Mouse (Mus musculus) MEL (cell line): Measurements from ENCODE around the gene Meox2. TPM values are rescaled to one million over a fixed set of nuclear protein-coding genes. Genes with fewer than 3 reads are reported as not detected.

Experiments
- DNase-seq: peaks from one replicate; pipeline ENCODE4 v3.0.0; 2011; ENCODE audit warnings: low read depth, low spot score
- H3K27ac ChIP-seq: 2 replicates; pipeline ENCODE4 v1.5.1; 2012; ENCODE audit warnings: low read depth, mild to moderate bottlenecking, control low read depth, low read length, moderate library complexity; ENCODE audit not compliant: control insufficient read depth
- H3K27me3 ChIP-seq, 2 experiments: fragments of 150-350 bp in 1 of 2; sonication (generic) in 1 of 2; 2 replicates each; pipeline ENCODE4 v1.6.1; 2012; ENCODE audit warnings: low read length in 2 of 2, mild to moderate bottlenecking in 2 of 2, improper control_type of control experiment in 1 of 2, moderate library complexity in 1 of 2; ENCODE audit not compliant: insufficient read depth in 2 of 2, control insufficient read depth in 1 of 2
- H3K36me3 ChIP-seq, 2 experiments: 2 replicates each; pipeline ENCODE4 v1.6.1; 2012 to 2014; ENCODE audit warnings: low read length in 2 of 2, improper control_type of control experiment in 1 of 2, inconsistent platforms in 1 of 2, mild to moderate bottlenecking in 1 of 2; ENCODE audit not compliant: insufficient read depth in 2 of 2, control insufficient read depth in 1 of 2
- H3K4me1 ChIP-seq, 2 experiments: fragments of 150-350 bp in 1 of 2; sonication (generic) in 1 of 2; 2 replicates each; pipeline ENCODE4 v1.6.1; 2012; ENCODE audit warnings: low read length in 2 of 2, improper control_type of control experiment in 1 of 2, mild to moderate bottlenecking in 1 of 2; ENCODE audit not compliant: insufficient read depth in 2 of 2, control insufficient read depth in 1 of 2
- H3K4me3 ChIP-seq, 2 experiments: fragments of 150-350 bp in 1 of 2; sonication (generic) in 1 of 2; 2 replicates each; pipeline ENCODE4 v1.5.1; 2012; ENCODE audit warnings: low read depth in 2 of 2, low read length in 2 of 2, mild to moderate bottlenecking in 2 of 2, moderate library complexity in 2 of 2, control low read depth in 1 of 2, improper control_type of control experiment in 1 of 2; ENCODE audit not compliant: control insufficient read depth in 1 of 2, insufficient read depth in 1 of 2
- H3K79me2 ChIP-seq: 2 replicates; pipeline ENCODE4 v1.6.1; 2012; ENCODE audit warnings: mild to moderate bottlenecking, low read length, moderate library complexity; ENCODE audit not compliant: control insufficient read depth, poor library complexity, insufficient read depth
- H3K9ac ChIP-seq: 2 replicates; pipeline ENCODE4 v1.6.1; 2012; ENCODE audit warnings: low read depth, mild to moderate bottlenecking, control low read depth, low read length, moderate library complexity; ENCODE audit not compliant: control insufficient read depth, poor library complexity, severe bottlenecking
- H3K9me3 ChIP-seq: fragments of 150-350 bp; sonication (generic); replicated peaks from 2 replicates; pipeline ENCODE4 v1.6.1; 2012; ENCODE audit warnings: mild to moderate bottlenecking, low read length, improper control_type of control experiment, moderate library complexity; ENCODE audit not compliant: insufficient read depth
- CHD1 ChIP-seq: IDR thresholded peaks from 2 replicates; pipeline ENCODE4 v1.6.1; 2012; ENCODE audit warnings: low read depth, mild to moderate bottlenecking, inconsistent platforms, low read length, improper control_type of control experiment
- CHD2 ChIP-seq: IDR thresholded peaks from 2 replicates; pipeline ENCODE4 v1.6.1; 2011; ENCODE audit warnings: low read length, improper control_type of control experiment
- ELF1 ChIP-seq: IDR thresholded peaks from 2 replicates; pipeline ENCODE4 v1.6.1; 2014; ENCODE audit warnings: low read depth, mild to moderate bottlenecking, inconsistent platforms, low read length, improper control_type of control experiment, moderate library complexity
- ETS1 ChIP-seq: IDR thresholded peaks from 2 replicates; pipeline ENCODE4 v1.6.1; 2012; ENCODE audit warnings: low read depth, mild to moderate bottlenecking, inconsistent platforms, low read length, improper control_type of control experiment, moderate library complexity
- GABPA ChIP-seq: IDR thresholded peaks from 2 replicates; pipeline ENCODE4 v1.6.1; 2012; ENCODE audit warnings: low read depth, mild to moderate bottlenecking, inconsistent platforms, low read length, improper control_type of control experiment, moderate library complexity
- GATA1 ChIP-seq: IDR thresholded peaks from 2 replicates; pipeline ENCODE4 v1.6.1; 2011; ENCODE audit warnings: low read depth, low read length, improper control_type of control experiment
- KAT2A ChIP-seq: conservative IDR thresholded peaks from 2 replicates; pipeline ENCODE4 v1.6.1; 2012; ENCODE audit warnings: low read depth, low read length, improper control_type of control experiment, inconsistent platforms
- MAFK ChIP-seq: IDR thresholded peaks from 2 replicates; pipeline ENCODE4 v1.6.1; 2011; ENCODE audit warnings: low read depth, mild to moderate bottlenecking, low read length, improper control_type of control experiment, borderline replicate concordance
- MAX ChIP-seq: IDR thresholded peaks from 2 replicates; pipeline ENCODE4 v1.6.1; 2011; ENCODE audit warnings: low read length, improper control_type of control experiment
- MEF2A ChIP-seq: IDR thresholded peaks from 2 replicates; pipeline ENCODE4 v1.6.1; 2014; ENCODE audit warnings: low read depth, mild to moderate bottlenecking, inconsistent platforms, low read length, improper control_type of control experiment; ENCODE audit not compliant: poor library complexity, insufficient replicate concordance, severe bottlenecking; ENCODE audit errors: extremely low read depth
- MYB ChIP-seq: IDR thresholded peaks from 2 replicates; pipeline ENCODE4 v1.6.1; 2011; ENCODE audit warnings: mild to moderate bottlenecking, low read depth, low read length, improper control_type of control experiment
- MYC ChIP-seq: IDR thresholded peaks from 2 replicates; pipeline ENCODE4 v1.6.1; 2011; ENCODE audit warnings: low read depth, mild to moderate bottlenecking, low read length, improper control_type of control experiment, moderate library complexity
- NELFE ChIP-seq: IDR thresholded peaks from 2 replicates; pipeline ENCODE4 v1.6.1; 2011; ENCODE audit warnings: low read depth, low read length, improper control_type of control experiment
- NRF1 ChIP-seq: IDR thresholded peaks from 2 replicates; pipeline ENCODE4 v1.6.1; 2014; ENCODE audit warnings: low read depth, mild to moderate bottlenecking, inconsistent platforms, low read length, improper control_type of control experiment, moderate library complexity; ENCODE audit not compliant: poor library complexity, insufficient read depth, severe bottlenecking
- POLR2A ChIP-seq, 2 experiments: IDR thresholded peaks; 2 replicates each; pipeline ENCODE4 v1.6.1; 2011 to 2012; ENCODE audit warnings: low read length in 2 of 2, mild to moderate bottlenecking in 2 of 2, control low read depth in 1 of 2, improper control_type of control experiment in 1 of 2, low read depth in 1 of 2, moderate library complexity in 1 of 2; ENCODE audit not compliant: control insufficient read depth in 1 of 2, insufficient read depth in 1 of 2, poor library complexity in 1 of 2
- POLR2AphosphoS2 ChIP-seq: IDR thresholded peaks from 2 replicates; pipeline ENCODE4 v1.6.1; 2011; ENCODE audit warnings: low read length, improper control_type of control experiment
- POLR2AphosphoS5 ChIP-seq: IDR thresholded peaks from 2 replicates; pipeline ENCODE4 v1.6.1; 2012; ENCODE audit warnings: low read depth, borderline replicate concordance, mild to moderate bottlenecking, inconsistent platforms, low read length, moderate library complexity, mixed read lengths
- RCOR1 ChIP-seq: IDR thresholded peaks from 2 replicates; pipeline ENCODE4 v1.6.1; 2012; ENCODE audit warnings: low read depth, mild to moderate bottlenecking, inconsistent platforms, low read length, improper control_type of control experiment
- SIN3A ChIP-seq: IDR thresholded peaks from 2 replicates; pipeline ENCODE4 v1.6.1; 2012; ENCODE audit warnings: low read length, improper control_type of control experiment, inconsistent platforms
- SMC3 ChIP-seq: IDR thresholded peaks from 2 replicates; pipeline ENCODE4 v1.6.1; 2011; ENCODE audit warnings: low read depth, low read length, improper control_type of control experiment
- TAL1 ChIP-seq: IDR thresholded peaks from 2 replicates; pipeline ENCODE4 v1.6.1; 2012; ENCODE audit warnings: mild to moderate bottlenecking, inconsistent platforms, low read length, moderate library complexity, mixed read lengths
- TBP ChIP-seq: IDR thresholded peaks from 2 replicates; pipeline ENCODE4 v1.8.0; 2011; ENCODE audit warnings: low read depth, low read length, improper control_type of control experiment
- UBTF ChIP-seq: IDR thresholded peaks from 2 replicates; pipeline ENCODE4 v1.6.1; 2012; ENCODE audit warnings: low read depth, mild to moderate bottlenecking, inconsistent platforms, low read length, improper control_type of control experiment, moderate library complexity, borderline replicate concordance; ENCODE audit not compliant: insufficient read depth
- USF1 ChIP-seq: IDR thresholded peaks from 2 replicates; pipeline ENCODE4 v1.6.1; 2014; ENCODE audit warnings: low read depth, mild to moderate bottlenecking, inconsistent platforms, low read length, improper control_type of control experiment, moderate library complexity
- USF2 ChIP-seq, 2 experiments: IDR thresholded peaks; 2 replicates each; pipeline ENCODE4 v1.6.1; 2011 to 2012; ENCODE audit warnings: improper control_type of control experiment in 2 of 2, low read length in 2 of 2, borderline replicate concordance in 1 of 2, inconsistent platforms in 1 of 2, low read depth in 1 of 2, mild to moderate bottlenecking in 1 of 2; ENCODE audit not compliant: insufficient read depth in 1 of 2
- ZMIZ1 ChIP-seq: IDR thresholded peaks from 2 replicates; pipeline ENCODE4 v1.6.1; 2012; ENCODE audit warnings: low read depth, mild to moderate bottlenecking, inconsistent platforms, low read length, improper control_type of control experiment, moderate library complexity
- ZNF384 ChIP-seq: IDR thresholded peaks from 2 replicates; pipeline ENCODE4 v1.6.1; 2012; ENCODE audit warnings: low read depth, mild to moderate bottlenecking, inconsistent platforms, low read length, improper control_type of control experiment
- polyA plus RNA-seq, 2 experiments: library from polyadenylated mRNA; stranded (reverse) in 1 of 2; unstranded in 1 of 2; fragments of >175 nt in 1 of 2; fragments of >200 nt in 1 of 2; gene quantifications; 2 replicates each; pipeline versions ENCODE4 v1.2.1 to v1.2.4; 2012; ENCODE audit warnings: low replicate concordance in 2 of 2, low read depth in 1 of 2; ENCODE audit not compliant: insufficient read length in 2 of 2, insufficient read depth in 1 of 2, missing spikeins in 1 of 2
- total RNA-seq: library from RNA; depleted of rRNA; stranded (reverse); fragments of 300-350 nt; gene quantifications from 2 replicates; pipeline ENCODE4 v1.2.3, GENCODE M21; 2012

Meox2 gene
- total and polyA plus RNA-seq, 3 experiments, result not detected

DNA sequence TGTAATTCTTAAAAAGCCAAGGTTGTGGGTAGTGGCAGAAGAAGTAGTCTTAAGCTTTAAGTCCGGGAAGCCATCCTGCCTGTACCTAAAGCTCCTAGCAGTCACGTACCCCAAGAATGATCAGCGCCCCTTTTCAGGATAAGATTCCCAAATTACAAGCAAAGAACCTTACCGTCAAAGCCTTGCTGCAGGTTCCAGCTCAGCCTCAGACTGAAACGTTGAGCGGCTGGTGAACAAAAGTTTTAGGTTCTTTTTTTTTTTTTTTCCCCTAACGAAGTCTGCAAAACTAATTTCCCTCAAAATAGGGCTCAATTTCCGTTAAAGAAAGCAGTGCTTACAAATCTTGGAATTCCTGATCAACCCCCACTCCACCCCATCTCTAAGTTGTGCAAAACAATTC is 1.8 kb upstream of the Meox2 start:
- H3K79me2 ChIP-seq, result no peaks in the 10 kb centered on the region
- no peak overlapping the region for H3K9ac ChIP-seq
- no peaks in the 10 kb centered on the region for H3K9me3 ChIP-seq
- no peak for DNase-seq
- H3K4me1 ChIP-seq, result no peaks in the 10 kb centered on the region
- H3K36me3 ChIP-seq, result no peaks in the 10 kb centered on the region
- TF ChIP-seq CHD2 (no peak), NELFE (no peak), NRF1 (no peak), USF1 (no peak), ZNF384 (no peak), MYC (no peak), POLR2AphosphoS2 (no peak), MEF2A (no peak), SMC3 (no peak), MAFK (no peak), UBTF (no peak), GATA1 (no peak), MYB (no peak), TBP (no peak), ZMIZ1 (no peak), RCOR1 (no peak), ETS1 (no peak), TAL1 (no peak), USF2 (IDR thresholded peaks at IDR 0.05; ENCODE audit: borderline replicate concordance in 1 of 2, insufficient read depth in 1 of 2, low read depth in 1 of 2, low read length in 2 of 2) (no peak)
- TF ChIP-seq, all 39 proteins: peak for 0
- Histone ChIP-seq H3K27ac (no peak overlapping the region), H3K27me3 (no peaks in the 10 kb centered on the region; a peak in 1 of 4 replicates), H3K4me3 (no peak overlapping the region)

DNA sequence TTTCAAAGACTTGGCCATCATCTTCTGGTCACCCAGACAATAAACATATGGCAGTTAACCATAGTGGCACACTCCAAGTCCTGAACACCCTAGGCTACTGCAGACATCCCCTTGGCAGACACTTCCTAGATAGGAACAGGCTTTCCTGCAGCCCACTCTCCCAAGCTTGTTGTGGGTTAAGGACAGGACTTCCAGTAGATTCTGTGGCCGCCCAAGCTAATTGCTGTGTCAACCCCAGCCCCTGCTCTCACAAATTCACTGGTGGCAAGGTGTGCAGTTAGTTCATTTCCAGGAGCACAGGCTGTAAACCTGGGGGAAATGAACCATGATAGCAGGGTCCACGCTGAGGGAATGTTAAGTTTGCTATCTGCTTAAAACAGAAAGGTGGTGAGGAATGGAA is 1.2 kb upstream of the Meox2 start:
- Histone ChIP-seq H3K4me1 (no peaks in the 10 kb centered on the region), H3K9me3 (no peaks in the 10 kb centered on the region)
- TF ChIP-seq SIN3A (no peak), MAFK (no peak), TBP (no peak), USF2 (IDR thresholded peaks at IDR 0.05; ENCODE audit: borderline replicate concordance in 1 of 2, insufficient read depth in 1 of 2, low read depth in 1 of 2, low read length in 2 of 2) (no peak), KAT2A (no peak), MEF2A (no peak), POLR2AphosphoS2 (no peak), POLR2A (IDR thresholded peaks at IDR 0.05; ENCODE audit: control insufficient read depth in 1 of 2, insufficient read depth in 1 of 2, low read depth in 1 of 2, low read length in 2 of 2, poor library complexity in 1 of 2) (no peak), GABPA (no peak), ELF1 (no peak), GATA1 (no peak), NRF1 (no peak), CHD1 (no peak), UBTF (no peak), MAX (no peak), POLR2AphosphoS5 (no peak)
- TF ChIP-seq, all 39 proteins: peak for 0
- no peaks in the 10 kb centered on the region; a peak in 1 of 4 replicates for H3K27me3 ChIP-seq
- H3K79me2 ChIP-seq, result no peaks in the 10 kb centered on the region
- H3K27ac ChIP-seq, result no peak overlapping the region
- no peak for DNase-seq
- H3K4me3 ChIP-seq, result no peak overlapping the region
- no peak overlapping the region for H3K9ac ChIP-seq
- no peaks in the 10 kb centered on the region for H3K36me3 ChIP-seq
